Mouse (Mus musculus): ENCODE measurements around the gene Fanci.

Fanci gene

DNA sequence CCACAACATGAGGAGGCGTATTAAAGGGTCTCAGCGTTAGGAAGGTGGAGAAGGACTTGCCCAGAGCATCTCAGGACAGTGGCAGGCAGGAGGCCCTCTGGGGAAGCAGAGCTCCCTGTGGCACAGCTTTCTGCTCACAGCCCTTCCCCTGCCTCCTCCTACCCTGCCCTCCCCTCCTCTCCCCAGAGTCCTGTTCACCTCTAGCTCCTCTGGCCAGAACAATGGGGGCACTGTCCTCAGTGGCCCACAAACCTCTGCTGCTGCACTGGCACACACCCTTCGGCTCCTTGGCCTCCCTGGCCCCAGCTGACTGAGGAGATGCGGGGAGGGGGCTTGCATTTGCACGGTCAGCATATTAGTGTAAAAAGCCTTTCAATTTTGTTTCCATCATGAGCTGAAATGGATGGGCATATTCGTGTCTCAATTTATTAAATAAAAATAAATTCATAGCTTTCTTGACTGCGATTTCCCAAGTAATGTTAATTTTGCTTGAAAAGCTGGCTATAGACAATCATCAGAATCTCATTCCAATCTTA lies 3.0 kb upstream of the Fanci start:
- DNase-seq, result no peak

- no peak for DNase-seq
Measured at GRCm38 (mm10) chr7:79390141-79390708, 1.5 kb upstream of the Fanci start.

DNA sequence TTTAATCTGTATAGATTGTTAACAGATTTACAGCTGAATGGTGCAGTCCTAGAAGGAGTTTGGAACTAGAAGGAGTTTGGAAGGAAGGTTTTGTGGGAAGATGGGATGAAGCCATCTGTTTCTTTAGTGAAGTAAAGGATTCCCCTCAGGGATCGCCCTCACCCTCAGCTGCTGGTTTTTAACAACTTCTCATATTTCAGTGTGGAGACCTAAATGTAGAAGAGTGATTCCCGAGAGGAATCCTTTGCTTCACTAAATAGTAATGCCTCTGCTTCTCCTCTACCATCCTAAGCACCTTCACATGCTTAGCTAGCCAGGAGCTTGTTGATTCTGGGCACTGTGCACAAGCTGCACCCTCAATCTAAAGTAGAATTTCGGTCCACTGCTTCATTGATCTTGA lies 258 bp upstream of the Fanci start:
- no peak for DNase-seq

DNA sequence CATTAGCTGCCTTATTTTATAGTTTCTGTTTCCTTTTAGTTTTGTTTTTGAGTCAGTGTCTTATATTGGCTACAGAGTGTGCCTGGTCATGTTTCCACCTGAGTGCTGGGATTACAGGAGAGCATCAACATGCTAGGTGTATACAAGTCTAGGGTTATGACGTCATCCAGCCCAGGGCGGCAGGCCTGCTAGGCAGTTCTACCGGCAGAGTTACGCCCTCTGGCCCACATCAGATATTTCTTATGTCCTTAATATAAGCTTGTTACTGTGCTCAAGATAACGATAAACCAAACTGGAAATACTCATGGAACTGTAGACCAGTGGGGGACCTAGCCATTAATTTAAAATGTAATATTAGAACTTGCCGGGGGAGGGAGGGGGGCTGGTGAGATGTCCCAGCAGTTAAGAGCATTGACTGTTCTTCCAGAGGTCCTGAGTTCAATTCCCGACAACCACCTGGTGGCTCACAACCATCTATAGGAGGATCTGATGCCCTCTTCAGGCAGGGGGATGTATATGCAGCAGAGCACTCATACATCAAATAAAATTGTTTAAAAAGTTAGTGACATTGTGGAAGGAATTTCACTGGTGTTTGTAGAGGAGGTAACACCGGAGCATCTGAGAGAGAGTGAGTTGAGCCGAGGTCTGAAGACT lies 1.3 kb downstream of the Fanci start:
- DNase-seq, result no peak

- no peak for DNase-seq
Measured at GRCm38 (mm10) chr7:79393924-79394323, 2.2 kb downstream of the Fanci start.

DNA sequence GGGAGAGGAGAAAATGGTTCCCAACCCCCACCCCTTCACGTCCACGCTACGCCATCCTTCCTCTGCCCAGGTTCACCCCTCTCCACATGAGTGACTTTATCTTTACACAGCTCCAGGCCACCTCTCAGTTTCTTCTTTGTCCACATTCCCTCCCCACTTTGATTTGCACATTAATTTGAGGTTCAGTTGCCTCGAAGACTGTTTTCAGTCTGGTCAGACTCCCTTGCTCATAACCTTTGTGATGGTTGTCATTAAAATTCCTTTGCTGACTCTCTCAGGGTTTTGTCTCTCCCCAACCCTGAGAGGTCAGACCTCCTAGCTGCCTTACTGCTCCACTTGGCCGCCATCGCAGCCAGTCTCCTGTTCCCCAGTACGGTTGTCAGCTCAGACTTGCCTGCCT lies 2.9 kb downstream of the Fanci start:
- no peak for DNase-seq

DNA sequence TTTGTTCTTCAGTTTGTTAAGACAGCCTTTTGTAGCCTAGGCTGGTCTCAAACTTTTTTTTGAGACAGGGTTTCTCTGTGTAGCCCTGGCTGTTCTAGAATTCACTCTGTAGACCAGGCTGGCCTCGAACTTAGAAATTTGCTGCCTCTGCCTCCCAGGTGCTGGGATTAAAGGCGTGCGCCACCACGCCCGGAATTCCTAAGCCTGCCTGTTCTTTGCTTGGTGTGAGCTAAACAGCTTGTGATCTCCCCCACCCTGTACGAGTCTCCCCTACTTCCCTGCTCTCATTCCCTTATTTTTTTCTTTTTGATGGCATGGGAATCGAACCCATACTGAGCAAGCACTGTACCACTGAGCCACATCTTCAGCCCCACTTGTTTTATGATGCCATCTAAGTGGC lies 3.5 kb downstream of the Fanci start:
- DNase-seq, result no peak

- DNase-seq, result no peak
Measured at GRCm38 (mm10) chr7:79397446-79397963, 5.8 kb downstream of the Fanci start.

- DNase-seq, result no peak
Measured at GRCm38 (mm10) chr7:79398426-79398825, 6.7 kb downstream of the Fanci start.

DNA sequence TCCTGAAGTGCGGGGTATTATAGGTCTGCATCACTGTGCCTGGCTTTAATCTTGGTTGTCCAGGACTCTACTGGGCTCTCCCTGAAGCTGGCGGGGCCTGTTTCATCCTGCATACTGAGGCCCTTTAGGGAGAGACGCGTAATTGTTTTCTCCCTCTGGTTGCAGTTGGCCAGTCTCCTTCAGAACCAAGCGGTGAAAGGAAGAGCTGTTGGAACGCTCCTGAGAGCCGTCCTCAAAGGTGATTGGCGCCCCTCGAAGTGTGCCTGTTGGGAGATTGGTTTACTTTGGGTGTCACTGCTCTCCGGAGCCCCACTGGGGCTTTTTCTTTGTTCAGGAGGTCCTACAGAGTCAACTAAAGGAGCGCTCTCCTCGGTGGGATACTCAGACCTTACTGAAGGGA lies 7.2 kb downstream of the Fanci start:
- DNase-seq, result no peak

- DNase-seq, result no peak
Measured at GRCm38 (mm10) chr7:79400296-79400695, 8.6 kb downstream of the Fanci start.

- no peak for DNase-seq
Measured at GRCm38 (mm10) chr7:79414449-79415375, 23.0 kb downstream of the Fanci start.

- no peak for DNase-seq
Measured at GRCm38 (mm10) chr7:79419950-79420349, 28.2 kb downstream of the Fanci start.

- no peak for DNase-seq
Measured at GRCm38 (mm10) chr7:79422876-79423275, 31.1 kb downstream of the Fanci start.

DNA sequence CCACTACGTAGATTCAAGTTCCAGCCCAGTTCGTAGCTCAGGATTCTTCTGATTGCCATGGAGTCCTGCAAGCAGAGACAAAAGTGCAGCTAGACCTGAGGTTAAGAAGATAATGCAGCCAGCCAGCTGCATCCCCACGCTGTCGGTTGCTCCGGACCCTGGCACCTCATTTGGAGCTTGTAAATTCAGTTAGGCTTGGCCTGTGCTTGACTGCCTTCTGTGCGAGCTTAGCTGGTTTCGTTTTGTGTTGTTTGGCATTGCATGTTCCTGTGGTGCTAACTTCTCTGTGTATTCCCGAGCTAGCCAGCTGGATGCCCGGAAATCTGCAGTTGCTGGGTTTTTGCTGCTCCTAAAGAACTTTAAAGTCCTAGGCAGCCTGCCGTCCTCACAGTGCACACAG lies 34.1 kb downstream of the Fanci start:
- no peak for DNase-seq

GRCm38 (mm10) chr7:79428243-79428642 lies 36.5 kb downstream of the Fanci start:
- DNase-seq, result no peak

DNA sequence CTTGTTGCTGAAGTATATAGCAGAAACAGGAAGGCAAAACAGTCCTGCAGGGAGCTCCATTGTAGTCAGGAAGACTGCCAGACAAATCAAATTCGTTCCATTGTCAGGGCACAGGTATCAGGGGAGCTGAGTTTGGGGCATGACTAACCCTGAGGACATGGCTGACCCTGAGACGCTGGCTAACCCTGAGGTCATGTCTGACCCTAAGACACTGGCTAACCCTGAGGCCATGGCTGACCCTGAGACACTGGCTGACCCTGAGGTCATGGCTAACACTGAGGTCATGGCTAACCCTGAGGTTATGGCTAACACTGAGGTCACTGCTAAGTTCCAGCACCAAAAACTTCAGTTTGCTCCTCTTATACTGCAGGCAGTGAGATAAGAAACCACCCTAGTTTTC lies 48.3 kb downstream of the Fanci start:
- DNase-seq, result no peak

DNA sequence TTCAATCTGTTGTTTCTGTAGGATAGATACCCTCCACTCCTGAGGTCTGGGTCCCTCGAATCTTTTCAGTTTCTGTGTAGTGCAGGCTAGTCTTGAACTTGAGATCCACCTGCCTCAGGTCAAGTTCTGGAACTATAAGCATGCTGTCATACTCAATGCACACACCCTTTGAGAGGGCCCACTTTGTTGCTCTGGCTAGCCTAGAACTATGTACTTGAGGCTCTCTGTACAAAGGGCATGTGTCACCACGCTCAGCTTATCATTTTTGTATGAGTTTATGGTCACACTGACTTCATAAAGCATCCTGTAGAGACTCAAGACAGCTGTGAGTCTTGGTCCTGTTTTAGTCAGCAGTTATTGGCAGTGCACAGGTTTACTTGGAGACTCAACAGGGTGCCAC lies 55.3 kb downstream of the Fanci start:
- DNase-seq, result no peak

GRCm38 (mm10) chr7:79447486-79447885 lies 55.8 kb downstream of the Fanci start:
- DNase-seq, result no peak

- no peak for DNase-seq
Measured at GRCm38 (mm10) chr7:79461721-79462120, 70.0 kb downstream of the Fanci start.

- no peak for DNase-seq
Measured at GRCm38 (mm10) chr7:79463376-79464077, 71.8 kb downstream of the Fanci start.

DNA sequence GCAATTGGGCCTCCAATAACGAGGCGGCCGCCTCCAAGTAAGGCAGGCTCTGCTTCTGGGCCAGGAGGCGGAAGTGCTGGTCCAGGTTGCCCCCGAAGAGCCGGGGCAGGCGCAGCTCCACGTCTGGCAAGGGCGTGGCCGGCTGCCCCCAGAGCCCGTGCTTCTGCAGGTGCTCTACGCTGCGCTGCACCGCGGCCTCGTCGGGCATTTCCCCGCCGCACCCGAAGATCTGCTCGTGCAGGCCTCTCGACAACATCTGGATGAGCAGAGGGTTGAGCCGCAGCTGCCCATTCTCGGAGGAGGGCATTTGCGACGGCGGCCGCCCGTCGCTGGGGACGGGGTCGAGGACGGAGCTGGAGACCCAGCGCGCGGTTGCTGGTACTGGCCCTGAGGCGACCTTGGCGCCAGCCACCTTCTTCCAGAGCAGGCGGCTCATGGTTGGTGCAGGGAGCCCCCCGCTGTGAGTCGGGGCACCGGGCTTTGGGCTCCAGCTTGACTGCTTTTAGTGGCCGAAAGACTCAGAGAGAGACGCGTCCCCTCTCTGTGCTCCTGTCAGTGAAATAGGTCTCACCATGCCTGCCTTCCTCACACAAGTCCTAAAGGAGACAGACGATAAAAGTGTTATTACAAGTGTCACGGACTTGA lies 73.2 kb downstream of the Fanci start:
- DNase-seq, result peak; percentile 53 to 67
